Mouse (Mus musculus): ENCODE data around the gene Pik3ap1.

DNA sequence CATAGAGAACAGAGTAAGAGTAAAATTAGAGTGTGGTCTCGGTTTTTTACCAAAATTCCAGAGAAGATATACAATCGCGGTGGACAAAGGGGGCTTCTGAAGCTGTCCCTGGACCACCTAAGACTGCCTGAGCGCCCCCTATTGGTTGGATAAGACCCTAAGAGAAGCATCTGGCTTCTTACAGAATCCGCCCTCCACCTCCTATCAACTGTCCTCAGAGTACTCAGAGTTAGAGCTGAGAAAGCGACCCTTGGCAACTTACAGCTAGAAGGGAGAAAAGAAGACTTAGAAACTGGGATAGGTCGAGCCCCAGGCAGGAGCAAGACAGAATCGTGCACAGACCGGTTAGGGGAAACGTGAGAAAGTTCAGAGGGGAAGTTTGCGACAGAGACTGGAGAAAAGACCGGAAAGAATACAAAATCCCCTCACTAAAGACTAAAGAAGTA lies 473 bp downstream of the Pik3ap1 start:
- peak; percentile 54 for TF ChIP-seq CTCF (IDR thresholded peaks at IDR 0.05; ENCODE audit: low read depth)
- TF ChIP-seq EP300 (optimal IDR thresholded peaks at IDR 0.05) = no peak

Measured in stomach, postnatal 0 days (tissue).